Mouse (Mus musculus) urinary bladder, postnatal 10 days (tissue): ENCODE results near the gene Tcf7l1.

Experiments
- DNase-seq: peaks from one replicate; pipeline ENCODE4 v3.0.0; 2022; ENCODE audit warnings: low spot score

Gene Tcf7l1

GRCm38 (mm10) chr6:72590111-72590510 is 198.9 kb downstream of the Tcf7l1 start:
- no peak for DNase-seq

- DNase-seq, result no peak
Observed at GRCm38 (mm10) chr6:72588307-72588706, 200.7 kb downstream of the Tcf7l1 start.

- no peak for DNase-seq
Observed at GRCm38 (mm10) chr6:72586701-72587100, 202.4 kb downstream of the Tcf7l1 start.

- DNase-seq, result no peak
Observed at GRCm38 (mm10) chr6:72584154-72584553, 204.9 kb downstream of the Tcf7l1 start.

GRCm38 (mm10) chr6:72583211-72583839 is 205.7 kb downstream of the Tcf7l1 start:
- DNase-seq, result no peak

GRCm38 (mm10) chr6:72581625-72582382 is 207.2 kb downstream of the Tcf7l1 start:
- DNase-seq, result no peak
